Mouse (Mus musculus) embryonic facial prominence, embryonic 10.5 days (tissue): ENCODE data around the gene Tubb2a. TPM values are rescaled to one million over a fixed set of nuclear protein-coding genes. Genes with fewer than 3 reads are reported as not detected.
A peak's percentile ranks its signal among the peaks of the same experiment; 100 is the strongest.

Experiments used
- DNase-seq: peaks from one replicate; pipeline ENCODE4 v3.0.0-alpha.2; 2017; ENCODE audit warnings: low spot score
- H3K27ac ChIP-seq: fragments of 300-500 bp; sonication (generic); replicated peaks from 2 replicates; pipeline ENCODE4 v1.5.1; 2016; ENCODE audit warnings: mild to moderate bottlenecking
- H3K27me3 ChIP-seq: fragments of 300-500 bp; sonication (generic); replicated peaks from 2 replicates; pipeline ENCODE4 v1.6.1; 2016; ENCODE audit warnings: low read depth, mild to moderate bottlenecking; ENCODE audit not compliant: poor library complexity, severe bottlenecking
- H3K36me3 ChIP-seq: fragments of 300-500 bp; sonication (generic); replicated peaks from 2 replicates; pipeline ENCODE4 v1.6.1; 2016; ENCODE audit warnings: mild to moderate bottlenecking, moderate library complexity
- H3K4me1 ChIP-seq: fragments of 300-500 bp; sonication (generic); 2 replicates; pipeline ENCODE4 v1.6.1; 2016
- H3K4me3 ChIP-seq: fragments of 300-500 bp; sonication (generic); 2 replicates; pipeline ENCODE4 v1.5.1; 2016; ENCODE audit warnings: mild to moderate bottlenecking, moderate library complexity
- H3K9me3 ChIP-seq: fragments of 300-500 bp; sonication (generic); 2 replicates; pipeline ENCODE4 v1.6.1; 2016; ENCODE audit warnings: mild to moderate bottlenecking
- WGBS: fragments of 180-500 bp; shearing (Covaris S2); methylation state at CpG from one replicate; pipeline ENCODE4 v1.1.7; 2016; 5-methylcytosine and 5-hydroxymethylcytosine counted together
- polyA plus RNA-seq: library from polyadenylated mRNA; unstranded; fragments of >200 nt; fragmentation: Nextera tagmentation; extraction: Ambion mirVana; gene quantifications from 2 replicates; pipeline ENCODE4 v1.2.1, GENCODE M21; 2016

Gene Tubb2a
- polyA plus RNA-seq, result 101 and 105 TPM in 2 replicates

- Histone ChIP-seq H3K27me3 (peaks cover 25% of the 10 kb centered on the region), H3K9me3 (no peaks in the 10 kb centered on the region), H3K27ac (peak within 1 kb of the TSS; percentile 80), H3K36me3 (peaks cover 12% of the 10 kb centered on the region), H3K4me3 (peak within 1 kb of the TSS; percentile 74), H3K4me1 (peaks cover 32% of the 10 kb centered on the region)
- DNase-seq, result peak; percentile 91
- 2% methylated on average over 45 of the region's 45 CpGs for WGBS
Measured at GRCm38 (mm10) chr13:34077492-34078271, at the start of gene Tubb2a. Gene Tubb2a, minus strand, starts transcription at chr13:34078007.

DNA sequence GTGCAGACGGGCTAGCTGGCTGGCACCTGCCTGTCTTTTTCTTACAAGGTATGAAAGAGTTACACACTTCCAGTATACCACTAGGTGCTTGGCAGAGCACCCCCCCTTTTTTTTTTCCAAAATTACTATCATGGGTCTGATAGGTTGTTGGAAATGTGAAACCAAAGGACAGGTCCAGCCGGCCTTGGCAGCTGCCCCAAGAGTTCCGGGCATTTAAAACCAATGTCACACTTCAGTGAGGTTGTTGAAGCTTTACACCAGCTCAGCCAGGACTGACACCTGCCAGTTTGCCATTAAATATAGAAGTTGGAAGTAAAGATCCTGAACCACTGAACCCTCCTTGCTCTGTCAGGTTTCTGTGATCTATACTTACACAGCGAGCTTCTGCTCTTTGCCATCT is 47.9 kb upstream of the Tubb2a start:
- 85% methylated on average over 4 of the region's 4 CpGs for WGBS
- Histone ChIP-seq H3K27me3 (peaks cover 4% of the 10 kb centered on the region; the same call in 1 of the 2 replicates), H3K4me3 (peak overlapping the region; percentile 26; the same call in 1 of the 2 replicates), H3K36me3 (peaks cover 45% of the 10 kb centered on the region), H3K9me3 (no peaks in the 10 kb centered on the region), H3K4me1 (peaks cover 30% of the 10 kb centered on the region), H3K27ac (no peak overlapping the region)
- no peak for DNase-seq

DNA sequence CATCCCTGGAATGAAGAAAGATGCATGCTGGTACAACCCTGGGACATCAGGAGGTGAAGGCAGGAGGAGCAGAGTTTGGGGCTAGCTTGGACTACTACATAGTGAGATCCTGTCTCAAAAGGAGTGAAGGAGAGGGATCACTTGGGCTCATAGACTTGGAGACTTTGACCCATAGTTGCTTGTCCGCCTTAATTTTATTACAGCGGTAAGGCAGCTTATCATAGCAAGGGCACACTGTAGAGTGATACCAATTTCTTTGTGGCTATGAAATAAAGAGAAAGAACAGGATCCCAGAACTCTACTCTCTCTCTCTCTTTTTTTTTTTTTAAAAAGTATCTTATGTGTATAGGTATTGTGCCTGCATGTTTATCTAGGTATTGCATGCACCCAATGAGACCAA is 42.7 kb upstream of the Tubb2a start:
- H3K27me3 ChIP-seq, result no peaks in the 10 kb centered on the region
- no peak overlapping the region for H3K27ac ChIP-seq
- H3K4me3 ChIP-seq, result no peak overlapping the region
- no peaks in the 10 kb centered on the region for H3K9me3 ChIP-seq
- 94% methylated on average over 2 of the region's 2 CpGs for WGBS
- H3K4me1 ChIP-seq, result peaks cover 9% of the 10 kb centered on the region
- DNase-seq, result no peak
- H3K36me3 ChIP-seq, result peaks cover 23% of the 10 kb centered on the region

DNA sequence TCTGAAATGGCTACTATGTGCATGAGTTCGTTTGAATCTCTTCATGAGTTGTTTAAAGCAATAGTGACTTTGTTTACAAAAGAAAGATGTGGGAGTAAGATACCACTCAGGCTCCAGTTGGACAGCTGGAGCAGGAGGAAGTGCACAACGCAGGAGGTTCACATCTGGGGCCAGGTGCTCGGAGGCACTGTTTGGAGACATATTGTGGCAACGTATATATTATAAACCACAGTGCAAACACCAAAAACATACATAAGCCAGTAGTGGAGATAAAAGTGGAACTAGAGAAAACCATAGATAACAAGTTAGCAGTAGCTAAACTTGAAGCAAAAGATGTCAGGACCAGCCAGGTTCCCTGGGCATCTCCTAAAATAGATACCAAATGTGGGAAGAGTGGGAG is 41.6 kb upstream of the Tubb2a start:
- H3K27me3 ChIP-seq, result no peaks in the 10 kb centered on the region
- no peak overlapping the region for H3K4me3 ChIP-seq
- WGBS, result 75% methylated on average over 4 of the region's 4 CpGs
- peaks cover 12% of the 10 kb centered on the region for H3K36me3 ChIP-seq
- H3K9me3 ChIP-seq, result no peaks in the 10 kb centered on the region
- H3K27ac ChIP-seq, result no peak overlapping the region
- no peak for DNase-seq
- H3K4me1 ChIP-seq, result peaks cover 12% of the 10 kb centered on the region

DNA sequence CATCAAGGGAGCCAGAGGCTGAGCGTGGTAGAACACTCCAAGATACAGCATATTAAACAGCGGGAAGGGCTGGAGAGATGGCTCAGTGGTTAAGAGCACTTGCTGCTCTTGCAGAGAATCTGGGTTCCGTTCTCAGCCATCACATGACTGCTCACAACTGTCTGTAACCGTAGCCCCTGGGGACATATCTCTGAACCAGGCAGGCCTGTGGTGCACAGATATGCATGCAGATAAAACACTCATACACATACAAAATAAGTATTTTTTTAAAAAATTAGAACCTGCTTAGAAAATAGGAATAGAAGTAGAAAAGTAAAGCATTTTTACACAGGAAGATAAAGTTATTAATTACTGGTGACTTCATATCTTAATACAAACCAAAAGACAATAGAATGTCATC is 41.0 kb upstream of the Tubb2a start:
- Histone ChIP-seq H3K27me3 (no peaks in the 10 kb centered on the region), H3K27ac (no peak overlapping the region), H3K9me3 (no peaks in the 10 kb centered on the region), H3K4me3 (no peak overlapping the region), H3K4me1 (peaks cover 13% of the 10 kb centered on the region), H3K36me3 (peaks cover 6% of the 10 kb centered on the region; the same call in 1 of the 2 replicates)
- WGBS, result 80% methylated on average over 4 of the region's 4 CpGs
- DNase-seq, result no peak

DNA sequence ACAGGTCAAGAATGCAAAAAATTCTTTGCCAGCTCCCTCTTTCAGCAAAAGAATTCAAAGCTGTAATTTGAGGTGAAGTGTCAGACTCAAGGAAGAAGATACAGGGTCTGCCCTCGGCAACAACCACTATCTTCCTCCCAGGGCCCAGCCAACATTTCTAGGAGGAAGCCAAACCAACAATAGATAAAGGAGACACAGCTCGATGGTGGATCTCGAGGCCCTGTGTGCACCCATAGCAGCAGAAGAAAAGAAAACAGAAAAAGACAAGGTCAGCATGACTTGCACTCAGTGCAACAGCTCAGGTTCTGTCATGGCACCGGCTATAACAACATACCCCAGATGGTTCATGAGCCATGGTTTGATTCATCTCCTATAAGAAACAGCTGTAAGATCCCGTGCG is 38.7 kb upstream of the Tubb2a start:
- WGBS, result 76% methylated on average over 6 of the region's 6 CpGs
- no peaks in the 10 kb centered on the region for H3K27me3 ChIP-seq
- no peak for DNase-seq
- H3K36me3 ChIP-seq, result no peaks in the 10 kb centered on the region
- peaks cover 13% of the 10 kb centered on the region for H3K4me1 ChIP-seq
- H3K27ac ChIP-seq, result no peak overlapping the region
- no peaks in the 10 kb centered on the region for H3K9me3 ChIP-seq
- no peak overlapping the region for H3K4me3 ChIP-seq

GRCm38 (mm10) chr13:34114654-34115053 is 36.8 kb upstream of the Tubb2a start:
- 84% methylated on average over 4 of the region's 4 CpGs for WGBS
- DNase-seq, result peak; percentile 34
- no peak overlapping the region; the same call in 1 of the 2 replicates for H3K27ac ChIP-seq
- no peaks in the 10 kb centered on the region for H3K36me3 ChIP-seq
- no peaks in the 10 kb centered on the region for H3K9me3 ChIP-seq
- no peak overlapping the region for H3K4me3 ChIP-seq
- no peaks in the 10 kb centered on the region for H3K27me3 ChIP-seq
- peaks cover 16% of the 10 kb centered on the region for H3K4me1 ChIP-seq

- H3K4me3 ChIP-seq, result no peak overlapping the region
- 86% methylated on average over 3 of the region's 3 CpGs for WGBS
- H3K27me3 ChIP-seq, result no peaks in the 10 kb centered on the region
Measured at GRCm38 (mm10) chr13:34113086-34113485, 35.3 kb upstream of the Tubb2a start.

GRCm38 (mm10) chr13:34112369-34113081 is 34.7 kb upstream of the Tubb2a start:
- H3K27me3 ChIP-seq, result no peaks in the 10 kb centered on the region
- no peak overlapping the region for H3K27ac ChIP-seq
- peaks cover 22% of the 10 kb centered on the region for H3K4me1 ChIP-seq
- H3K36me3 ChIP-seq, result no peaks in the 10 kb centered on the region
- H3K9me3 ChIP-seq, result no peaks in the 10 kb centered on the region
- WGBS, result 90% methylated on average over 5 of the region's 5 CpGs
- H3K4me3 ChIP-seq, result no peak overlapping the region
- no peak for DNase-seq

More at GRCm38 (mm10) chr13:34113086-34113485, 35.3 kb upstream of the Tubb2a start:
- Histone ChIP-seq H3K9me3 (no peaks in the 10 kb centered on the region), H3K4me1 (peaks cover 22% of the 10 kb centered on the region), H3K27ac (no peak overlapping the region), H3K36me3 (no peaks in the 10 kb centered on the region)
- DNase-seq, result no peak

GRCm38 (mm10) chr13:34111878-34112277 is 34.1 kb upstream of the Tubb2a start:
- H3K4me3 ChIP-seq, result no peak overlapping the region
- no peak for DNase-seq
- H3K4me1 ChIP-seq, result peaks cover 22% of the 10 kb centered on the region
- H3K27ac ChIP-seq, result no peak overlapping the region
- no peaks in the 10 kb centered on the region for H3K36me3 ChIP-seq
- no peaks in the 10 kb centered on the region for H3K27me3 ChIP-seq
- 80% methylated on average over 3 of the region's 3 CpGs for WGBS
- H3K9me3 ChIP-seq, result no peaks in the 10 kb centered on the region

DNA sequence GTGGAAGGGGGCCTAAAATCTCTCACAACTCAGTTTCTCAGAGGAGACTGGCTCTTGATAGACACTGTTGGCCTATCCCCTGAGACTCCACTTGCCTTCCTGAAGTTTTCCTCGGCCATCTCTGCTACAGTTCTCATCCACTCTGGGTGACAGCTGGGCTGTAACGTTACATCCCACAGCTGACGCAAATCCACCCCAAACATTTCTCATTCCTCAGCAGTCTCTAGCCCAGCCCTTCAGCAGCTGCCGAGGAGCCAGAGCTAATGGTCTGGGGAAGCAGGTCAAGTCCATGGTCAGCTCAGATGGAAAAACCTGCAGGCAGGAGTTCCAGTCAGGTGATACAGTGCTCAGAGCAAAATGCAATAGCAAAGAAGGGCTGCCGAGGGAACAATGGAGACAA is 33.2 kb upstream of the Tubb2a start:
- Histone ChIP-seq H3K27me3 (no peaks in the 10 kb centered on the region), H3K4me3 (no peak overlapping the region), H3K27ac (no peak overlapping the region), H3K36me3 (no peaks in the 10 kb centered on the region), H3K9me3 (no peaks in the 10 kb centered on the region), H3K4me1 (peaks cover 15% of the 10 kb centered on the region)
- 75% methylated on average over 5 of the region's 5 CpGs for WGBS
- no peak for DNase-seq

GRCm38 (mm10) chr13:34109677-34110058 is 31.9 kb upstream of the Tubb2a start:
- Histone ChIP-seq H3K9me3 (no peaks in the 10 kb centered on the region), H3K27ac (no peak overlapping the region), H3K36me3 (no peaks in the 10 kb centered on the region), H3K4me1 (peaks cover 13% of the 10 kb centered on the region), H3K27me3 (no peaks in the 10 kb centered on the region), H3K4me3 (no peak overlapping the region)
- no peak for DNase-seq
- 38% methylated on average over 4 of the region's 4 CpGs for WGBS
